Mouse (Mus musculus): ENCODE measurements at regions not wholly inside any gene's neighbourhood (a gene's known extent, or its start where the extent isn't known, plus 50 kb on each side); places are given as distances from the start of the nearest gene placed in this dataset.

- no peaks in the 10 kb centered on the region for H3K27me3 ChIP-seq (ENCODE audit: control insufficient read depth, insufficient read depth, low read length)
- no peak for TF ChIP-seq POLR2A (IDR thresholded peaks at IDR 0.05; ENCODE audit: borderline replicate concordance, extremely low read depth, insufficient read depth, insufficient read length)
- no peak overlapping the region for H3K4me3 ChIP-seq (replicated peaks; ENCODE audit: low read length)
- no peak for DNase-seq (ENCODE audit: low spot score)
- H3K9me3 ChIP-seq (ENCODE audit: control insufficient read depth, low read length): no peaks in the 10 kb centered on the region
- no peak overlapping the region for H3K4me2 ChIP-seq (replicated peaks; ENCODE audit: low read depth, low read length, severe bottlenecking)
- no peaks in the 10 kb centered on the region for H3K36me3 ChIP-seq (ENCODE audit: control insufficient read depth, insufficient read depth, low read length)
- H3K9ac ChIP-seq (ENCODE audit: low read depth, low read length, severe bottlenecking): no peak overlapping the region
- no peak for ATAC-seq (ENCODE audit: low FRiP score, low read depth)
- no peak overlapping the region for H3K27ac ChIP-seq (replicated peaks; ENCODE audit: low read depth, low read length)
- H3K4me1 ChIP-seq (ENCODE audit: control insufficient read depth, insufficient read depth, low read length): peaks cover 12% of the 10 kb centered on the region
- WGBS: 67% methylated on average over 6 of the region's 6 CpGs
Measured at GRCm38 (mm10) chr6:51364776-51365175, 67.7 kb upstream of the Nfe2l3 start.

DNA sequence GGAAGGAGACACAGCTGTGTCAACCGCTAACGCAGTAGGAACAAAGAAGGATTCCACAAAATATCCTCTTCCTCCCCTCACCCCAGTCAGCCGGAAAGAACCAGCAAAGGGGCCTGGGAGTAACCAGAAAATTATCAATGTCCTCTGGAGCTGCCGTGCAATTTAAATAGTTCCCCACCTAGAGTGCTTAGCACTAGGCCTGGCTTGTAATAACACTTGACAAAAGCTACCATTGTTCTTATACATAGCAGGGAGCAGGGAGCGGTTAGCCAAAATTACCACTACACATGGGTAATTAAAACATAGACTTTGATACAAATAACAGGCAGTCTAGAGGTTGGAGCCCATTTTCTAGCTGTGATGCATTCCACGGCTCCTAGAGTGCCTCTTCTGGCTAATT lies 62.7 kb upstream of the Nfe2l3 start:
- WGBS: 56% methylated on average over 6 of the region's 6 CpGs
- H3K9ac ChIP-seq (ENCODE audit: low read depth, low read length, severe bottlenecking): no peak overlapping the region
- ATAC-seq (ENCODE audit: low FRiP score, low read depth): no peak
- TF ChIP-seq POLR2A (IDR thresholded peaks at IDR 0.05; ENCODE audit: borderline replicate concordance, extremely low read depth, insufficient read depth, insufficient read length): no peak
- H3K9me3 ChIP-seq (ENCODE audit: control insufficient read depth, low read length): no peaks in the 10 kb centered on the region
- no peak for DNase-seq (ENCODE audit: low spot score)
- 0 out of 2 replicates have a peak overlapping the region, but pooled peaks have one; percentile 0 for H3K27ac ChIP-seq (replicated peaks; ENCODE audit: low read depth, low read length)
- no peaks in the 10 kb centered on the region for H3K27me3 ChIP-seq (ENCODE audit: control insufficient read depth, insufficient read depth, low read length)
- H3K4me2 ChIP-seq (replicated peaks; ENCODE audit: low read depth, low read length, severe bottlenecking): no peak overlapping the region
- H3K36me3 ChIP-seq (ENCODE audit: control insufficient read depth, insufficient read depth, low read length): no peaks in the 10 kb centered on the region
- H3K4me3 ChIP-seq (replicated peaks; ENCODE audit: low read length): no peak overlapping the region
- H3K4me1 ChIP-seq (ENCODE audit: control insufficient read depth, insufficient read depth, low read length): peaks cover 14% of the 10 kb centered on the region; the same call in 1 of the 2 replicates

GRCm38 (mm10) chr6:51372357-51372756 lies 60.1 kb upstream of the Nfe2l3 start:
- H3K36me3 ChIP-seq (ENCODE audit: control insufficient read depth, insufficient read depth, low read length): no peaks in the 10 kb centered on the region
- H3K4me2 ChIP-seq (replicated peaks; ENCODE audit: low read depth, low read length, severe bottlenecking): no peak overlapping the region
- no peak overlapping the region for H3K27ac ChIP-seq (replicated peaks; ENCODE audit: low read depth, low read length)
- ATAC-seq (ENCODE audit: low FRiP score, low read depth): no peak
- H3K4me1 ChIP-seq (ENCODE audit: control insufficient read depth, insufficient read depth, low read length): peaks cover 14% of the 10 kb centered on the region; the same call in 1 of the 2 replicates
- no peaks in the 10 kb centered on the region for H3K27me3 ChIP-seq (ENCODE audit: control insufficient read depth, insufficient read depth, low read length)
- H3K9ac ChIP-seq (ENCODE audit: low read depth, low read length, severe bottlenecking): no peak overlapping the region
- WGBS: 44% methylated on average over 7 of the region's 7 CpGs
- no peak overlapping the region for H3K4me3 ChIP-seq (replicated peaks; ENCODE audit: low read length)
- no peak for TF ChIP-seq POLR2A (IDR thresholded peaks at IDR 0.05; ENCODE audit: borderline replicate concordance, extremely low read depth, insufficient read depth, insufficient read length)
- DNase-seq (ENCODE audit: low spot score): peak; percentile 25
- H3K9me3 ChIP-seq (ENCODE audit: control insufficient read depth, low read length): no peaks in the 10 kb centered on the region

DNA sequence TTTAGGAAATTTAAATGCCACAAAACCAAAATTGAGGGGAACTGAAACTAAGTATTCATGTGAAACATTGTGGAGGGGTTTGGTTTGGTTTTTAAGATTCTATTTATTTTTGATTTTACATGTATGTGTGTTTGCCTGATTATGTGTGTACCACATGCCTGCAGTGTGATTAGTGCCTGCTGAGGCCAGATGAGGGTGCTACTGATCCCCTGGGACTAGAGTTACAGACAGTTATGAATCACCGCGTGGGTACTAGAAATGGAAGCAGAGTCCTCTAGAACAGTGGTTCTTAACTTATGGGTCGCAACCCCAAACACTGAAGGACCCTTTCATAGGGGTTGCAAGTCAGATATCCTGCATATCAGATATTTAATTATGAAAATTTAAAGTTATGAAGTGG lies 54.0 kb upstream of the Nfe2l3 start:
- 0 out of 2 replicates have a peak, but pooled peaks cover 6% of the 10 kb centered on the region for H3K4me1 ChIP-seq (ENCODE audit: control insufficient read depth, insufficient read depth, low read length)
- no peak for ATAC-seq (ENCODE audit: low FRiP score, low read depth)
- H3K9ac ChIP-seq (ENCODE audit: low read depth, low read length, severe bottlenecking): no peak overlapping the region
- no peak overlapping the region for H3K4me3 ChIP-seq (replicated peaks; ENCODE audit: low read length)
- 77% methylated on average over 3 of the region's 3 CpGs for WGBS
- no peak overlapping the region; the same call in 1 of the 2 replicates for H3K4me2 ChIP-seq (replicated peaks; ENCODE audit: low read depth, low read length, severe bottlenecking)
- no peak for TF ChIP-seq POLR2A (IDR thresholded peaks at IDR 0.05; ENCODE audit: borderline replicate concordance, extremely low read depth, insufficient read depth, insufficient read length)
- DNase-seq (ENCODE audit: low spot score): no peak
- H3K27me3 ChIP-seq (ENCODE audit: control insufficient read depth, insufficient read depth, low read length): no peaks in the 10 kb centered on the region
- no peaks in the 10 kb centered on the region for H3K36me3 ChIP-seq (ENCODE audit: control insufficient read depth, insufficient read depth, low read length)
- 0 out of 2 replicates have a peak overlapping the region, but pooled peaks have one; percentile 3 for H3K27ac ChIP-seq (replicated peaks; ENCODE audit: low read depth, low read length)
- no peaks in the 10 kb centered on the region for H3K9me3 ChIP-seq (ENCODE audit: control insufficient read depth, low read length)

- peak overlapping the region; percentile 80 for H3K9ac ChIP-seq (ENCODE audit: low read depth, low read length, severe bottlenecking)
- ATAC-seq (ENCODE audit: low FRiP score, low read depth) (peak; percentile 58), DNase-seq (ENCODE audit: low spot score) (peak; percentile 57)
- TF ChIP-seq POLR2A (IDR thresholded peaks at IDR 0.05; ENCODE audit: borderline replicate concordance, extremely low read depth, insufficient read depth, insufficient read length): no peak
- 7% methylated on average over 5 of the region's 5 CpGs for WGBS
- H3K4me2 ChIP-seq (replicated peaks; ENCODE audit: low read depth, low read length, severe bottlenecking): peak overlapping the region; percentile 44
- no peaks in the 10 kb centered on the region for H3K27me3 ChIP-seq (ENCODE audit: control insufficient read depth, insufficient read depth, low read length)
- peak overlapping the region; percentile 43 for H3K4me3 ChIP-seq (replicated peaks; ENCODE audit: low read length)
- peak overlapping the region; percentile 88 for H3K27ac ChIP-seq (replicated peaks; ENCODE audit: low read depth, low read length)
- H3K36me3 ChIP-seq (ENCODE audit: control insufficient read depth, insufficient read depth, low read length): no peaks in the 10 kb centered on the region
- no peaks in the 10 kb centered on the region for H3K9me3 ChIP-seq (ENCODE audit: control insufficient read depth, low read length)
- H3K4me1 ChIP-seq (ENCODE audit: control insufficient read depth, insufficient read depth, low read length): 0 out of 2 replicates have a peak, but pooled peaks cover 4% of the 10 kb centered on the region
Measured at GRCm38 (mm10) chr6:51379074-51379473, 53.4 kb upstream of the Nfe2l3 start.

Measured in limb, embryonic 14.5 days (tissue).